Mouse (Mus musculus): Measurements from ENCODE around the gene Lpin2. TPM values are rescaled to one million over a fixed set of nuclear protein-coding genes. Genes with fewer than 3 reads are reported as not detected.
A peak's percentile ranks its signal among the peaks of the same experiment; 100 is the strongest.

Gene Lpin2
- total RNA-seq, 2 experiments from 2014 or later: 90.1 to 101 TPM

- ATAC-seq (replicated peaks; ENCODE audit: low FRiP score, poor library complexity, severe bottlenecking): no peak
These were observed 13.5 kb upstream of the Lpin2 start for GRCm38 (mm10) chr17:71168846-71169245.

GRCm38 (mm10) chr17:71169639-71170038, 12.7 kb upstream of the Lpin2 start:
- ATAC-seq (replicated peaks; ENCODE audit: low FRiP score, poor library complexity, severe bottlenecking): no peak

- ATAC-seq (replicated peaks; ENCODE audit: low FRiP score, poor library complexity, severe bottlenecking): peak; percentile 83
These were observed 11.2 kb upstream of the Lpin2 start for GRCm38 (mm10) chr17:71171161-71171560.

- ATAC-seq (replicated peaks; ENCODE audit: low FRiP score, poor library complexity, severe bottlenecking): no peak
These were observed 5.0 kb upstream of the Lpin2 start for GRCm38 (mm10) chr17:71177336-71177735.

- no peak for ATAC-seq (replicated peaks; ENCODE audit: low FRiP score, poor library complexity, severe bottlenecking)
These were observed 4.4 kb upstream of the Lpin2 start for GRCm38 (mm10) chr17:71177949-71178348.

- no peak for ATAC-seq (replicated peaks; ENCODE audit: low FRiP score, poor library complexity, severe bottlenecking)
These were observed 3.7 kb upstream of the Lpin2 start for GRCm38 (mm10) chr17:71178530-71179181.

- no peak for ATAC-seq (replicated peaks; ENCODE audit: low FRiP score, poor library complexity, severe bottlenecking)
These were observed 2.6 kb upstream of the Lpin2 start for GRCm38 (mm10) chr17:71179551-71180309.

GRCm38 (mm10) chr17:71180601-71181000, 1.8 kb upstream of the Lpin2 start:
- ATAC-seq (replicated peaks; ENCODE audit: low FRiP score, poor library complexity, severe bottlenecking): no peak

- ATAC-seq (replicated peaks; ENCODE audit: low FRiP score, poor library complexity, severe bottlenecking): peak; percentile 74
These were observed 704 bp downstream of the Lpin2 start for GRCm38 (mm10) chr17:71182871-71183656.

- no peak for ATAC-seq (replicated peaks; ENCODE audit: low FRiP score, poor library complexity, severe bottlenecking)
These were observed 1.4 kb downstream of the Lpin2 start for GRCm38 (mm10) chr17:71183657-71184261.

- peak; percentile 43 for ATAC-seq (replicated peaks; ENCODE audit: low FRiP score, poor library complexity, severe bottlenecking)
These were observed 2.2 kb downstream of the Lpin2 start for GRCm38 (mm10) chr17:71184356-71185111.

- ATAC-seq (replicated peaks; ENCODE audit: low FRiP score, poor library complexity, severe bottlenecking): no peak
These were observed 3.0 kb downstream of the Lpin2 start for GRCm38 (mm10) chr17:71185368-71185767.

GRCm38 (mm10) chr17:71190589-71190988, 8.2 kb downstream of the Lpin2 start:
- no peak for ATAC-seq (replicated peaks; ENCODE audit: low FRiP score, poor library complexity, severe bottlenecking)

- ATAC-seq (replicated peaks; ENCODE audit: low FRiP score, poor library complexity, severe bottlenecking): no peak
These were observed 8.7 kb downstream of the Lpin2 start for GRCm38 (mm10) chr17:71191063-71191462.

- no peak for ATAC-seq (replicated peaks; ENCODE audit: low FRiP score, poor library complexity, severe bottlenecking)
These were observed 9.5 kb downstream of the Lpin2 start for GRCm38 (mm10) chr17:71191651-71192419.

- ATAC-seq (replicated peaks; ENCODE audit: low FRiP score, poor library complexity, severe bottlenecking): no peak
These were observed 10.7 kb downstream of the Lpin2 start for GRCm38 (mm10) chr17:71193019-71193418.

- no peak for ATAC-seq (replicated peaks; ENCODE audit: low FRiP score, poor library complexity, severe bottlenecking)
These were observed 11.1 kb downstream of the Lpin2 start for GRCm38 (mm10) chr17:71193485-71193884.

GRCm38 (mm10) chr17:71194906-71195632, 12.7 kb downstream of the Lpin2 start:
- 0 out of 2 replicates have a peak, but pooled peaks have one; percentile 12 for ATAC-seq (replicated peaks; ENCODE audit: low FRiP score, poor library complexity, severe bottlenecking)
